Mouse (Mus musculus): Measurements from ENCODE around the gene Vamp3.
A peak's percentile ranks its signal among the peaks of the same experiment; 100 is the strongest.

Vamp3 gene

DNA sequence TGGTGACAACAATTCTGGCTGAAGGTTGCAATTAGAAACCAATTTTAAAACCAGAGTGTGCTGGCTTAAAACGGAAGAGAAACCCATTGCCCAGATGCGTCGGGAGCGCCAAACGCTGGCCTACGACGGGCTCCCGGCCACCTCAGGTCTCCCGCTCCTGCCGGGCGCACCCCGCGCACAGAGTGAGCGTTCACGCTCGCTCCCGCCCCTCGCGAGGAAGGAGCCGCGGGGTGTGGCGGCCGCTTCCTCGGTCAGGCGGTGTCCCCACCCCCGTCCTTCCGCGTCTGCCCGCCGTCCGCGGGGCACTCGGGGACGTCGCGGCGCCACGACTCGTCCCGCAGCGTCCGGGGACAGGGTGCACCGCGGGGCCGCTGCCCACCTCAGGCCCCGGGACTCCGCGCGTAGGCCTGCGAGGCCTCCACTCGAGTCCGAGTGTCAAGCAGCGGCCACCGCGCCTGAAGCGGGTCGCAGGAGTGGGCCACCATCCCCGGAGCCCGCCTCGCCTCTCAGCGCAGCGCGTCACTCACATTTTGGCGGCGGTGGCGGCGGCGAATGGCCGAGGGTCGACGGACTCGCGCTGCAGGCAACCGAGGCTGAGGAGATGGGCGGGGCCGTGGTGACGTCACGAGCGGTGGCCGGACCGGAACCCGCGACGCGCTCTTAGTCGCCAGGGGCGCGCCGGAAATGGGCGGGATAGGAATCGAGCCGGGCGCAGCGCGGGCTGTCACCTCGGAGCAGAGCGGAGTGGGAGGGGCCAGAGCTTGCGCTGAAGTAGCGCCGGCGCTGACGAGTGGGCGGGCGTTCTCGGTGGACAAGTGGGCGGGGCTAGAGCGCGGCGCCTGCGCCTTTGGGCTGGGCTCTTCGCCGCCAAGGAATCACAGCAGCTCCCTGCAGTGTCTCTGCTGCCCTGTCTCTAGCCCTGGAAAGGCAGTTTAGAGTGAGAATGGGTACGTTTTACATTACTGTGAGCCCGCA lies at the start of gene Vamp3:
Gene Vamp3 (minus strand): TSS at position 617 of the 975 bp plus-strand sequence.
- DNase-seq, result peak; percentile 99

DNA sequence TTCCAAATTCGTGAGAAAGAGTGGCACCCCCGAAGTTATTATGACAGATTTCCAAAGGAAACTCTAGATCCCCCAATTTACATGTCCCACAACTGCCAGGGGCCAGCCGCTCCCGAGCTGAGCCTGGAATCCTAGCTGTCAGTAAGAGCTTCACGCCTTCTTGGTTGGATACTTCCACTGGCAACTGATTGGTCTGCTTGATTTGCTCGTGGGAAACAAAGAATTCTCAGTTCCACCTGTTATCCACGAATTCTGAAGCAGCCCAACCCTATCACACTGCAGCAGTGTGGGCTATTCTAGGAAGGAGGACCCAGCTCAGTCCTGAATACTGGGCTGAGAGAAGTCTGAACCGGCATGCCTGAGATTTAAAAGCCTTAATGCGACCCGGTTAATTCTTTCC lies 48.7 kb upstream of the Vamp3 start:
- peak; percentile 51 for DNase-seq

DNA sequence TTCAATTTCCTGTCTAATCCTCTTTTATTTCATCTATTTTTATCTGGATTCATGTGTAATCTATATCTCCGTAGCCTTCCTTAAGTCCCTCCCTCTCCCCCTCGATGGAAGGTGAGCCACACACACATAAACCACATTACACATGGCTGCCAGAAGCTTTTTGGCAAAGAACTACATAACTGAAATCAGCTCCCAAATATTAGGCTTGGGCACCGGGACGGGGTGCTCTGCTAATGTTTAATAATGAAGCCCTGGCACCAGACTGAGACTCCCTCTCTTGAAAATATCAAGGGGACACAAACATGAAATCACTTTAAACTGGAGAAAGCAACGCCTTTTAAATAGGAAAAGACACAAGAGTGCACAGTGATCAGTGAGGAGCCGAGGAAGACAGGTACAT lies 48.1 kb upstream of the Vamp3 start:
- DNase-seq, result no peak

DNA sequence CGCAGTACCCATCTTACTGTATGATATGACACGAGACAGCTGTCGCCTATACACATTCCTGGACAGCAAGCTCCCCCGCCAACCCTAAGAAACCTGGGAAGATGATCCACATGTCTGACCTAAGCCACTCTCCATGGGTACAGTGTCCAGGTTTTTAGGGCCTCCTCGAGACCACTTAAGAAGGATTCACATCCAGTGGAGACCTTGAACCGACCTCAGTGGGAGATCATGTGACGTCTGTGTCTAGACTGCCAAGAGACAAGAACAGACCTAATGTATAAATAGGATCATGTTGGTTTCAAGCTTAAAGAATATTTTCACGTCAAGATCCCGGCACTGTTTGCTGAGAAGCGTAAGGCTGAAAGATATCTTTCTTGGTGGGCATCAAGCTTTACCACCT lies 46.4 kb upstream of the Vamp3 start:
- DNase-seq, result peak; percentile 38

DNA sequence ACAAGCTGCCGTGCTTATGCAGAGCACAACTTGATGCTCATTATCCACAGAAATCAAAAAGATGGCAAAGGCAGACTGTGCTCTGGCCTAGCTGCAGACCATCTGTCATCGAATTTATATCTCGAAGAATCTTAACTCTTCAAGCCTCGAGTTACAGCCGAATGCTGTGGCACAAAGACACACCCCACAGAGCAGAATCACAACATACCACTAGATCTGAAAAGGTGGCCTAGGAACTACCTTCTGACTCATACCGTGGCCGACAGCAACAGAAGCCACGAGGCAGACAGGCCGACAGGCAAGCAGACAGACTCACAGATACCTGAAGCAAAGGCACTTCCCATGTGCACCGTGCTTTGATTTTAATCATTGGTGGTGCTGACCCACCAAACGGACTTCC lies 45.9 kb upstream of the Vamp3 start:
- DNase-seq, result no peak

DNA sequence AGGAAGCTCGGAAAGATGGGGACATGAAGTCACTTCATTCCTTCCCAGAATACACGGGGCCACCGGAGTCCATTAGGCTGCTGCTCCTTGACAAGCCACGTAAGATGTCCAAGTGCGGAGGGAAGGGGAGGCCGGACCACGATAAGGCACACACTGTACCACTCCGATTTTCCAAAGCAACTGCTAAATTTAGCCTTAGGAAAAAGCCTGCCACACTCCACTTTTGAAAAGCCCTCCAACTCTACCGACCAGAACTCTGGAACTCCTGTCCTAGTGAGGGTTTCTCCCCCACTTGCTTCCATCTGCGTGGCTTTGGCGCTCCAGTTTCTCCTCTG lies 39.3 kb upstream of the Vamp3 start:
- DNase-seq, result no peak

DNA sequence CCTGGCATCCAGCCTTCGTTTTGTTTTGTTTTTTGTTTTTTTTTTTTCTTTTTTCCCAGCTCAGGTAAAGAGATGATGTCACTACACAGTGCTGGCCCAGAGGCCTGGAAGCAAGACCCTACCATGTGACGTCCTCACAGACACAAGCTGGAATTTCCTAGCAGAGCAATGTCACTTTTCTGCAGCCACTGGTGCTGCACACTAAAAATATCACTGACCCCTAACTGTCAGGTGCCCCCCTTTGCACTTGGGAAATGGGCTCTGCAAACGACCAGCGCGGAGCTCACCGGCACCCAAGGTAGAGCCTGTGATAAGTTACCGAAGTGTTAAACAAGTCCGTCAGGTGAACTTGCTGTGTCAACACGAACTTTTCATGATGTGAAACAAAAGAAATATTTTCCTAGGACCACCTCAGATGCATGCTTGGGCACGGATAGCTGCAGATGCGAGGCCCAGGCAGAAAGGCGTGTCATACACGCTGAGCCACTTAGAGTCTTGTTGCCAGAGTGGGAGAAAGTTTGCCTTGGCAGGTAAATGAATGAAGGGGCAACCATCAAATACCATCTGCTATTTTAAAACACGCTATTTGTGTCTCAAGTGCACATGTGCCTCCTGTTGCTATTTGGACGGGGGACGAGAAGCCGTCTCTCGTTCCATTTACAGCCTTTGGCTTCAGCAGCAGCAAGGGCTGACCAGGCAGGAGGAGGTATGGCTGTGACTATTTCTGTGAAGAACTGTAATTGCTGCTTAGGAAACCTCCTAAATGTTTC lies 38.8 kb upstream of the Vamp3 start:
- DNase-seq, result no peak

DNA sequence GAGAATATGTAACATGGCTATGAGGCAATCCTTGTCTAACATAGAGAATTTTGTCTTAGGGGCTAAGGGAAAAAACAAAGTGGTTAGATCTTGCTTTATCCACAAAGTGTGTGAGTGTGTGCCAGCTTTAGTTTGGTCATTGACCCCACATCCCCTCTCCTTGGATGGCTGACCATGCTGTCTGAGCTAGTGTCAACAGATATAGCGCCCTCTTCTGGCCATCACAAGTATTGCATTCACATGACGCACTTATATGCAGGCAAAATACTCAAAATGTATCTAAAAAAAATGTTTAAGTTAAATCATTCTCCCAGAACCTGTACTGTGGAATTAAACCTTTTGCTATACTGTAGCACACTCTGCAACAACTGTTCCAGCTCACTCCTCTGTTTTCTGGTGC lies 37.4 kb upstream of the Vamp3 start:
- peak; percentile 73 for DNase-seq

DNA sequence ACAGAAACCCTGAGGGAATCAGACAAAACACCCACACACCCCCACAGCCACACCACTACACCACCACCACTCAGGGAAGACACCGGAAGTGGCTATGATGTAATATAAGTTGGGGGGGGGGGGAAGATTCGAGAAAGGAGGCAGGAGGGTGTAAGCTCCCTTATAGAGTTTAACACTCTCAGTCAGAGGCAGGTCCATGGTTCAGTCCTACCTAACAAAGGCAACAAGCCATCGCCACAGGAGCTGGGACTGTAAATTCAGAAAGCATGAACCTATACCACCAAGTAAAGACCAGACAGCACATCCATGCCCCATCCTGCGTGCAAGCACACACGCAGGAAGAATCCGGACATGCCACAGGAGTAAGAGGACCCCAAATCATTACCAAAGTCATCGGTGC lies 31.5 kb upstream of the Vamp3 start, which contains the start of gene Gm13090:
Gene Gm13090 (plus strand): TSS at position 301 of the 400 bp plus-strand sequence.
- DNase-seq, result no peak

DNA sequence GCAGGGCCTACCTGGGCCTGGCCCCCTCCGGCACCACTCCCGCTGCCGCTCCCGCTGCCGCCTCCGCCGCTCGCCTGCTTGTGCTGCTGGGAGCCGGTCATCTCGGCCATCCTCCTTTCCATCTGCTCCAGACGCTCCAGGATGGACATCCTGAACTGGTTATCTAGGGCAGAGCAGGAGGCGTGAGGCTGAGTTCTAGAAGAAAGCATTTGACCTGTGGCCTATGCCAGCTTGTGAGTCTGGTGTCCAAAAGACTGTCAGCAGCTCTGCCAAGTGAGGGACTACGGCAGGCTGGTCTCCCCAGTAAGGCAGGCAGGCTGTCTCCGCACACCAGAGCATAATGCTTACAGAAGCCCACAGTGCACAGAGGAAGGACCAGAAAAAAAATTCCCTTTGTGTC lies 31.1 kb upstream of the Vamp3 start:
- DNase-seq, result no peak

DNA sequence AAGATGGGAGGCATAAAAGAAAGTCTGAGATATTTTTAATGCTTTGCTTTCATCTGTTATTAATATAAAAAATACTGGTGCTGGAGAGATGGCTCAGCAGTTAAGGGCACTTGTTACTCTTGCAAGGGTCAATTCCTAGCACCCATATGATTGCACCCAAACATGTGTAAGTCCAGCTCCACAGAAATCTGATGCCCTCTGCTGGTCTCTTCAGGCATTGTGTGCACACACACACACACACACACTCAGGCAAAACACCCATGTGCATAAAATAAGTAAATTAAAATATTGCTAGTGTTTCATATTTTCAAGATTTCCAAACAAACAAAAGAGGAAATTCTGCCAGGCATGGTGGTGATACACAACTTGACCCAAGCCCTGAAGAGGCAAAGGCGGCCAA lies 29.6 kb upstream of the Vamp3 start:
- DNase-seq, result no peak

DNA sequence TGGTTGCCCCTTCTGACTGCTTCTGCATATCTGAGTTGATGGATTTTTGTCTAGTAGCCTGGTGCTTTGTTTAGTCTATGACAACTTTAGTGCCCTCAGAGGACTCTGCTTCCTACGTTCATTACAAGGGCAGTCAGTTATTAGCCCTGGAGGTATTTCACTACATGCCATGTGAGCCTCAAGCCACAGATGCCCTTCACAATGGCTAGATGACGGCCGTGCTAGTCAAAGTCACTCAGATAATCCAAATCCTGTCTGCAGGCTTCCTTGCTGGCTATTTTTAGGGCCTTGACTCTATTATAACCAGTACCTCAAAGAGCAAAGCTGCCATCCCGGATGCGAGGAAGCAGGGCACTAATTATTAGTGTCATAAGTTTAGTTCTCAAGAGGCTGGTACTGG lies 25.3 kb upstream of the Vamp3 start:
- DNase-seq, result no peak

DNA sequence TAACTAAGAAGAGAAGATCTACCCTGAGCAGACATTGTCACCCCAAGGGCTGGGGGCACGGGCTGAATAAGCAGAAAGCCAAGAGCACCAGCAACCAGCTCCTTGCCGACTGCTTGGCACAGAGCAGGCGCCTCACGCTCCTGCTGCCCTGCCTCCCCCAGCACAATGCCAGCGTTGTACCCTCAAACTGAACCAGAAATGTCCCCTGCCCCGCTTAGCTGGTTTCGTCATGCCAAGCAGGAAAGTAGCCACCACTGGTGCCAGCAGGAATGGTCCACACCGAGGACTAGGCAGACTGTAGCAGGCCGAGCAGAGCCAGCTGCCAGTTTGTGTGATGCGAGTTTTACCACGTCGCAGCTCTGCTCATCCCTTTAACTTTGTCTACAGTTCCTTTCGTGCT lies 24.2 kb upstream of the Vamp3 start:
- no peak for DNase-seq

DNA sequence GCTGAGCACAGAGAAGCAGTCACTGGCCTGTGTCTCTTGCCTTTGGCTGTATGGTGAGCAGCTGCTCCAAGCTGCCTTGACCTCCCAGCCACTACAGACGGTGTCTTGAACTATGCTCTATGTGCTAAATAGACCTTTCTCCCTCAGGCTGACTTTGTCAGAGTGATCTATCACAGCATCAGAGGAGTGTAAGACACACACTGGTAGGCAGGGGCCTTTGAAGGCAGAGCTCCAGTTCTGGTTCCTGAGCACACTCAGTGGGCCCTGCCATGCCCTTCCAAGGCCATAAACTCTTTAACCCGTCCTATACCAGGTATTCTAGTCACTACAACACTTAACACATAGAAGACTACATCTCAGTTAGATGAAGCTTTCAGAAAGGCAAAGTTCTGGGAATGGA lies 23.6 kb upstream of the Vamp3 start:
- DNase-seq, result no peak

DNA sequence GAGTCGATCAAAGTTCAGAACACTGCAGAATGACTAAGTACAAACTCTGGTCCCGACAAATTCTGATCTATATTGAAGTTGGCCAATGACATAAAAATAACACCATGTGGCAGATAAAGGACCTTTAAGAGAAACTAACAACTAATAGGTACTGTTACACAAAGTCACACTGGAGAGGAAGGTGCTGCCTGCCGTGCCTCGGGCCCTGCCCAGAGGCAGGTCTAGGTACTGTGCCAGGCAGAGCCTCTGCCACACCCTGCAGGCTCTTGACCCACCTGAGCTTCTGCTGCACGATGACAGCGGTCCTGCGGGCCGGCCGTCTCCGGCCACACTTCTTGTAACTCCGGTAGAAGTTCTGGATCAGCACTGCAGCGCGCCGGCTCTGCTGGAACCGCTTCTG lies 17.1 kb upstream of the Vamp3 start:
- no peak for DNase-seq

DNA sequence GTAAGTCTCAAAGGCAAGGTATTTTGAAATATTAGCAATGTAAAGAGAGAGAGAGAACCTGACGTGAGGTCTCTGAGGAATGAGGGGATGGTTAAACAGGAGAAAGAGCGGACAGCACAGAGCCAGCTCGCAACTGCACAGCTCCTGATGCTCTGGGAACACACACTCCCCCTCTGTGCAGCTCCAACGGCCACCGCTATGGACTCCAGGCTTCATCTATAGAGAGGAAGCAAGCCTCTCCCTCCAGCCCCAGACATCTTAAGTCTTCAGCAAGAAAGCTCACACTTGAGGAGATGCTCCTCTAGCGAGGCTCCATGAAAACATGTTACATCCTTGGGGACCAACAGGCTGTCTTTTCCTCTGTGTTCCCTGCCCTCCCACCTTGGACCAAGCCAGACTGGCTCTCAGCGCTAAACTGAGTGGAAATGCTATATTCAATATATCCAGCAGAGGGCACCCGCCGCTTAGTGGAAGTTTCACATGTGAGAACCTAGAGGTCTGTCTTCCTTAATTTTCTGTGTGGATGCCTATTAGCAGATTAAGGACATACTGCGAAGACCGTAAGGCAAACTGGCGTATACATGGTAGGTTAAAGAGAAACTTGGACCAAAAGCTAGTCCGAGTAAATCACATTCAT lies 15.5 kb upstream of the Vamp3 start:
- peak; percentile 81 for DNase-seq

DNA sequence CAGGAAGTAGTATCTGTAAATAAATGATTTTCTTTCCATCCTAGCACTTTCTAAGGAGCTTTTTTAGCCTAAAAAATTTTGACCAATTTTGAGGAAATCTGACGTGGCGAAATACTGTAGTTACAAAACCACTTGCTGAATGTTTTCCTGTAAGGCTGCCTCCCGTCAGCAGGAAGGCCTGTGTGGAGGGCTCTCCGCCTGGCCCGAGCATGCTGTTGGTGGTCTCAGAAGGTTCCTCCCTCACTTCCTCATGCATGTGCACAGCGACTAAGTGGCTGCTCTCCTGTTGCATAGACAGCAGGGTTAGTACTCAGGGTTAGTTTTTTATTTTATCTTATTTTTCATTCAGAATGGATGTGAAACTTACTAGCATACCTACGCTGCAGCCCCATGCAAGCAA lies 13.2 kb upstream of the Vamp3 start:
- no peak for DNase-seq

DNA sequence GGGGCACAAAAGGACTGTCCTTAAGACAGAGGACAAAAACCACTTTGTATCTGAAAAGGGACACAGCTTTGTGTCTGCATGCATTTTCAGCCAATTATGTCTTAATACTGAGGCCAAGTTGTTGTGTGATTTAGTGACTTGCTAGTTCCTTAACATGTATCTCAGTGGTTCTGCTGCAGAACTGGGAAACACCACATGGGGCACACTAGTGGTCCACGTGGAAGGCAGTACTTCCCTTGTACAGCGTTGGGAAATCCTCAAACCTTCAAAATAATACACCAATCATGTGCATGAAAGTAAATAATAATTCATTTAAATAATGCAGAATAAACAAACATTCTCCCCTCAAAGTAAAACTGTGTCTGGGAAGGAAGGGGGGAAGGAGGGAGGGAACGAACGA lies 11.0 kb upstream of the Vamp3 start:
- DNase-seq, result no peak

DNA sequence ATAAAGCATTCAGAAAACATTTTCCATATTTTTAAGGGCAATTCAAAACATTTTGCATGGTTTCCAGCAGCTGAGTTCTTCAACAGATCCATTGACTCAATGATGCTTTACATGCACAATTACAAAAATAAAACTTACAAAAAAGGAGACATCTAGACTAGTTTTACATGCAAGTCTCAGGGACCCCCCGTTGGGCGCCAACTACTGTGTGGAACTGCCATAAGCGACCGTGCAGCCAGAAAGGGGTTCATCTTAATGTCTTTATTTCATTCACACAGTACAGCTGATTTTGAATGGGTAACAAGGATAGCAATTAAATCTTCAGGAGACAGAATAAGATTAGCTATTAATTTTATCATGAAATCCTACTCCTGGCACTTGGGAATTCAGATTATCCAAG lies 1.8 kb upstream of the Vamp3 start:
- no peak for DNase-seq

DNA sequence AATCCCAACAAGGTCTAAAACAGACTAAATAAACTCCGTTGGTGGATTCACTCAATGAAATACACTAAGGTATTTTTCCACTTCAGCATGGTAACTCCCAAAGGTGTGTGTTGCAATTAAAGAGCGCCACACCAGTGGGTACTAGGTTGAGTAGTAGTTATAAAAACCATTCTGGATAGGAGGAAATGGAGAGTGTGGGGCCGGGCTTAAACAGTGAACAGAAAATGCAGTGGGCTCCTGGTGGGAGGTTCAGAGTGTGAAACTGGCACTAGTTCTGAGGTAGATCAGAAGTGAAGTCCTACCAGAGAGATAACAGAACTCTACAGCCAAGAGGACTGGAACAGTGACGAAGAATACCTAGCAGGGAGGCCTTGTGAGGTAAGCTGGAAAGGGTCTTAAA lies 871 bp upstream of the Vamp3 start:
- no peak for DNase-seq

DNA sequence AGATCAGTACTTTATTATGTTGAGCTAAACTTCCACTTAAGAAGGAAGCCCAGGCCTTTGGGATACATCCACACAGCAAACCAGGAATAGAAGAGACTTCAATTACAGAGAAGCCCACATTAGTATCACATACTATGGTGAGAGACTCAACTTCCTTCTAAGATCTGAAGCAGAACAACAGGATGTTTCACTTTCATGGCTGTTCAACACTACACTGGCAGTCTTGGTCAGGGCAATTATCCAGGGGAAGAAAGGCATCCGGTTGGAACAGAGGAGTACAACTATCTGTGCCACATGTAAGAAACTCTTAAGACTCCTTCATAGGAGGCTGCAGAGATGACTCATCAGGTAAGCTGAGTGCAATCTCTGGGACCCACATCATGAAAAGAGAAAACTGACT lies 6.6 kb downstream of the Vamp3 start:
- no peak for DNase-seq

DNA sequence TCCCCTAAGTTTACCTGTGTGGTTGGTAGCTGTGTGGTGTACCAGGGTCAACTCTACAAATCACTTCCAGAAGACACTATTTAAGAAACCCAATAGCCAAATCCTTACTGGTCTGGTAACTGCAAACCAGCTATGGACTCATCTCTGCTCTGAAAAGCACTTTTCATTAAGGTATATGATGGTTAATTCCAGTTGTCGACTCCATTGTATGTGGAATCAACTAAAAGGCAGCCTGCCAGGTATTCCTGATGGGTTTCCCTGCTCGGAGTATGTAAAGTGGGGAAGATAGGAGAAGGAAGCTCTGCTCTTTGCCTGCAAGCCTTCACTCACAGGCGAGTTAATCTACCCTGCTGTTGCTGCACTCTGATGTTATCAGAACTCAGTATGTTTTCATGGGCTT lies 11.2 kb downstream of the Vamp3 start:
- no peak for DNase-seq

DNA sequence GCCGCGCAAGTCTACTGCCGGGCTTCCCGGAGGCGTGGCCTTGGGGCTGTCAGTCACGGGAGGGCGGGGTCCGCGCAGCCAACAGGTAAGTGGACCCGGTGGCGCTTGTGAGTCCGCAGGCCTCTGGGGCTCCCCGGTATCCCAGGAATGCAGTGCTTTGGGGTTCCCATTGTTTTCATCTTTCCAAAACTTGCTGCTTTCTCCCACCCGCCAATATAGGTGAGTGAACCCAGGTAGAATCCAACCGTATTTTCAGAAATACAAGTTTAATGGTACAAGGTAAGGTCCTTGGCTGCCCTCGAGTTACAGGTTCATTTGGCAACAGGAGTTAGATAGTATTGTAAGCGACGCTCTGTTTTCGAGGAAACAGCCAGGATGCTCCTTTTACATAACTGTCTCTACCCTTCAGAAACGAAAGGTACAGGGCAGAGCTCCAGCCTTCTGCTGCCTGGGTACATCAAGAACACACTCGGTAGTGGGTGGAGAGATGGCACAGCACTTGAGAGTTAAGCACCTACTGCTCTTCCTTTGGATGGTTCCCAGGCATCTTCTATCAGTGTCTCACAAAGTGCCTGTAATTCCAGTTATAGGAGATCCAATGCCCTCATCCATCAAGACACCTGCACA lies 12.7 kb downstream of the Vamp3 start:
- DNase-seq, result no peak

Measured in retina, postnatal 1 day (tissue).